Mouse (Mus musculus): ENCODE results near the gene Col6a6. TPM values are rescaled to one million over a fixed set of nuclear protein-coding genes. Genes with fewer than 3 reads are reported as not detected.

Gene Col6a6
- polyA plus RNA-seq, 1 experiment from 2014 or later, result 0.15 TPM

- Histone ChIP-seq H3K4me1 (replicated peaks) (no peaks in the 10 kb centered on the region), H3K9ac (no peak overlapping the region), H3K27ac (no peak overlapping the region), H3K9me3 (replicated peaks) (0 out of 2 replicates have a peak, but pooled peaks cover 4% of the 10 kb centered on the region), H3K36me3 (no peaks in the 10 kb centered on the region), H3K4me3 (replicated peaks) (no peak overlapping the region), H3K27me3 (no peaks in the 10 kb centered on the region), H3K4me2 (no peak overlapping the region)
- DNase-seq, result no peak
- 61% methylated on average over 2 of the region's 2 CpGs for WGBS (ENCODE audit: insufficient replicate concordance)
- ATAC-seq (ENCODE audit: low read depth), result no peak
These were observed 62.1 kb downstream of the Col6a6 start for GRCm38 (mm10) chr9:105765891-105766290.

DNA sequence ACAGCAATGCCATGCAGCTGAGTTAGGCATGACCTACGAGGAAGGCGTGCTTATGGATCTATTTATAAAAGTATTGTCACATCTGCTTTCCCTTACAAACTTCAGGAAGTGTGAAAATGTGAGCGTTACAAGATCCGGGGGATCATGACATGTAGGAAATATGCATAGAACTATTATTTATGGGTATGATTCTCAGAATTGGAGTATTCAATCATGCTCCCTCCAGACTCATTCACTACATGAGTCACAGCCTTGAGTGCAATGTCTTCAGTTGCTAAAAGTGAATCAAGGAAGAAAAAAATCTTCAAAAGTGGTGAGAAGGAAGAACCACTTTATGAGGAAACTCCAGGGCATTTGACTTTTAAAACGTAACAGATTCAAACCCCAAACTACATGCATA, 63.3 kb downstream of the Col6a6 start:
- 61% methylated on average over 5 of the region's 5 CpGs for WGBS (ENCODE audit: insufficient replicate concordance)
- no peak overlapping the region for H3K9ac ChIP-seq
- no peak for DNase-seq
- 0 out of 2 replicates have a peak, but pooled peaks cover 4% of the 10 kb centered on the region for H3K9me3 ChIP-seq (replicated peaks)
- no peak overlapping the region for H3K4me2 ChIP-seq
- no peak overlapping the region for H3K27ac ChIP-seq
- no peaks in the 10 kb centered on the region for H3K27me3 ChIP-seq
- H3K36me3 ChIP-seq, result no peaks in the 10 kb centered on the region
- no peaks in the 10 kb centered on the region for H3K4me1 ChIP-seq (replicated peaks)
- no peak overlapping the region for H3K4me3 ChIP-seq (replicated peaks)
- ATAC-seq (ENCODE audit: low read depth), result no peak

DNA sequence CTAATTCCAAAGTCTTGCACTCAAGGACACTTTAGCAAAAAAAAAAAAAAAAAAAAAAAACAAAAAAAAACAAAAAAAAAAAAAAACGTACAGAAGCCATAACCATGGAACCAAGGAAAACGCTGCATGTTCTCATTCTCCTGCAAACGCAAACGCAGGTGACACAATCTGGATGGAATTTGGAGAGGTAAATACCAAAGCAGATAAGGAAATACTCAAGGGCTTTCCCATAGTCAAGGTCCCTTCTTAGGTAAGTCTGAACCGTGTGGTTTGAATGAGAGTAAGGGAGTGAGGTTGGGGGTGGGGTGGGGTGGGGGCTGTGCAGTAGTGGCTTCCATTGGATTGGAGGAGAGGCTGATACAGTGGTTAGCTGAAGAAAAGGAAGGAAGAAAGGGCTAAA, 63.8 kb downstream of the Col6a6 start:
- no peak overlapping the region for H3K27ac ChIP-seq
- H3K4me3 ChIP-seq (replicated peaks), result no peak overlapping the region
- H3K27me3 ChIP-seq, result no peaks in the 10 kb centered on the region
- 0 out of 2 replicates have a peak, but pooled peaks cover 4% of the 10 kb centered on the region for H3K9me3 ChIP-seq (replicated peaks)
- no peaks in the 10 kb centered on the region for H3K36me3 ChIP-seq
- no peak overlapping the region for H3K9ac ChIP-seq
- ATAC-seq (ENCODE audit: low read depth) (no peak), DNase-seq (no peak)
- H3K4me2 ChIP-seq, result no peak overlapping the region
- H3K4me1 ChIP-seq (replicated peaks), result no peaks in the 10 kb centered on the region
- 46% methylated on average over 5 of the region's 5 CpGs for WGBS (ENCODE audit: insufficient replicate concordance)

DNA sequence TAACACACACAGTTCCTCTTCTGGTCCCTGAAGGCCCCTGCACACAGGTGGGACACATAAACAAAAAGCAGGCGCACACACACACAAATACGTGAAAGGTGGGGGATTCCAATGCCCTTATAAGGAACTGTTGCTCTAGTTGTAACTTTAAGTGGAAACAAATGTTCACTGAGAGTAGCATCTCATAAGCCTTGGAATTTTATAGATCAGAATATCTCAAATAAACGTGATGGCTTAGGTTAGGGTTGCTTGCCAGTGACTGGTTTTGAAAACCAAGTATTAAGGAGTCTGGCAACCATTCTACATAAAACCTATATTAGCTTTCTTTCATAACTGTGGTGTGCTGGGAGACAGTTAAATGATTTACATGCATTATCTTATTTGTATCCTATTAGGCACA, 64.3 kb downstream of the Col6a6 start:
- WGBS (ENCODE audit: insufficient replicate concordance), result 52% methylated on average over 3 of the region's 3 CpGs
- Histone ChIP-seq H3K9me3 (replicated peaks) (0 out of 2 replicates have a peak, but pooled peaks cover 4% of the 10 kb centered on the region), H3K4me2 (no peak overlapping the region), H3K4me1 (replicated peaks) (no peaks in the 10 kb centered on the region), H3K27ac (no peak overlapping the region), H3K4me3 (replicated peaks) (no peak overlapping the region), H3K27me3 (no peaks in the 10 kb centered on the region), H3K36me3 (no peaks in the 10 kb centered on the region), H3K9ac (no peak overlapping the region)
- ATAC-seq (ENCODE audit: low read depth) (no peak), DNase-seq (no peak)

DNA sequence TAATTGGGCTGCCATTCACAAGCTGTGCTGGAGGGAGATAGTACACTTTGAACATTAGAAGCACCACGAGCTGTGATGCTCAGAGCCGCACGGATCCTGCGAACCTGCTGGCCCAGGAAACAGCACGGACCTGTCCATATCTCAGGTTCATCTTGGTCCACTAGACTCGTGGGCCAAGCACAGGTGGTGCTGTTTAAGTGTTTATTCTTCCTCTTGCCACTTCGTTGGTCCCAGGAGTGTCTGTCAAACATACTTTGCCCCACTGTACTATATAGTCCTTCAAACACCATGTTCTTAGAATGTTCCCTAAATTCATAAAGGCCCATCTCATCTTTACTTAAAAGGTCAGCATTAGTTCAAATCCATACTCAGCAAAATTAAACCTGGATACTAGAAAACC, 65.7 kb downstream of the Col6a6 start:
- Histone ChIP-seq H3K9ac (no peak overlapping the region), H3K4me2 (no peak overlapping the region), H3K27ac (no peak overlapping the region), H3K4me1 (replicated peaks) (no peaks in the 10 kb centered on the region), H3K4me3 (replicated peaks) (no peak overlapping the region), H3K36me3 (no peaks in the 10 kb centered on the region), H3K27me3 (no peaks in the 10 kb centered on the region), H3K9me3 (replicated peaks) (0 out of 2 replicates have a peak, but pooled peaks cover 4% of the 10 kb centered on the region)
- no peak for DNase-seq
- 67% methylated on average over 7 of the region's 7 CpGs for WGBS (ENCODE audit: insufficient replicate concordance)
- ATAC-seq (ENCODE audit: low read depth), result no peak

- Histone ChIP-seq H3K4me1 (replicated peaks) (no peaks in the 10 kb centered on the region), H3K9ac (no peak overlapping the region), H3K27ac (no peak overlapping the region), H3K27me3 (no peaks in the 10 kb centered on the region), H3K4me2 (no peak overlapping the region), H3K4me3 (replicated peaks) (no peak overlapping the region), H3K36me3 (no peaks in the 10 kb centered on the region), H3K9me3 (replicated peaks) (0 out of 2 replicates have a peak, but pooled peaks cover 4% of the 10 kb centered on the region)
- DNase-seq (no peak), ATAC-seq (ENCODE audit: low read depth) (no peak)
- WGBS (ENCODE audit: insufficient replicate concordance), result 57% methylated on average over 5 of the region's 5 CpGs
These were observed 69.1 kb downstream of the Col6a6 start for GRCm38 (mm10) chr9:105758861-105759260.

GRCm38 (mm10) chr9:105758173-105758765, 69.7 kb downstream of the Col6a6 start:
- DNase-seq (no peak), ATAC-seq (ENCODE audit: low read depth) (no peak)
- H3K27me3 ChIP-seq, result no peaks in the 10 kb centered on the region
- H3K4me2 ChIP-seq, result no peak overlapping the region
- H3K27ac ChIP-seq, result no peak overlapping the region
- no peak overlapping the region for H3K4me3 ChIP-seq (replicated peaks)
- no peak overlapping the region for H3K9ac ChIP-seq
- no peaks in the 10 kb centered on the region for H3K4me1 ChIP-seq (replicated peaks)
- 0 out of 2 replicates have a peak, but pooled peaks cover 4% of the 10 kb centered on the region for H3K9me3 ChIP-seq (replicated peaks)
- 71% methylated on average over 14 of the region's 14 CpGs for WGBS (ENCODE audit: insufficient replicate concordance)
- H3K36me3 ChIP-seq, result no peaks in the 10 kb centered on the region

DNA sequence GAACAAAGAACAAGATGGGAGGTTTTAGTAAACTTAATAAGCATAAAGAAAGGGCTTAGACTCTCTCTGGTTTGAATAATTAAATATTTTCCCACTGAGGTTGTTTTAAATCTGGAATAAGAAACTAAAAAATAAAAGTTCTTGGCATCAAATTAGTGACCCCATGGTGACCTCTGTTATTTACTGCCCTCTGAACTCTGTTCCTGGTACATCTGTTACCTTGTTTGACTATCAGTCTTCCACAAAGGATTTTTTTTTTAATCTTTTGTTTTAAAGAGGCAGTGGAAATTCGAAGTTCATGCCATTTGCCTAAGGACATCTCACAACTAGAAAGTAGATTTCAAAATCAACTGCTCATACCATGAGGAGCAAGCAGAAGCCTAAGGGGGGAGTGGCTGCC, 73.7 kb downstream of the Col6a6 start:
- Histone ChIP-seq H3K4me3 (replicated peaks) (no peak overlapping the region), H3K4me2 (no peak overlapping the region), H3K27me3 (no peaks in the 10 kb centered on the region), H3K36me3 (no peaks in the 10 kb centered on the region), H3K9ac (no peak overlapping the region), H3K4me1 (replicated peaks) (no peaks in the 10 kb centered on the region), H3K27ac (no peak overlapping the region), H3K9me3 (replicated peaks) (no peaks in the 10 kb centered on the region; the same call in 1 of the 2 replicates)
- DNase-seq (no peak), ATAC-seq (ENCODE audit: low read depth) (no peak)
- WGBS (ENCODE audit: insufficient replicate concordance), result 29% methylated on average over 1 of the region's 1 CpGs

GRCm38 (mm10) chr9:105745861-105746260, 82.1 kb downstream of the Col6a6 start:
- Histone ChIP-seq H3K4me1 (replicated peaks) (no peaks in the 10 kb centered on the region), H3K36me3 (no peaks in the 10 kb centered on the region), H3K4me3 (replicated peaks) (no peak overlapping the region), H3K9ac (no peak overlapping the region), H3K27ac (no peak overlapping the region), H3K9me3 (replicated peaks) (peaks cover 6% of the 10 kb centered on the region), H3K27me3 (no peaks in the 10 kb centered on the region), H3K4me2 (no peak overlapping the region)
- DNase-seq, result no peak
- WGBS (ENCODE audit: insufficient replicate concordance), result 70% methylated on average over 3 of the region's 3 CpGs
- ATAC-seq (ENCODE audit: low read depth), result no peak

DNA sequence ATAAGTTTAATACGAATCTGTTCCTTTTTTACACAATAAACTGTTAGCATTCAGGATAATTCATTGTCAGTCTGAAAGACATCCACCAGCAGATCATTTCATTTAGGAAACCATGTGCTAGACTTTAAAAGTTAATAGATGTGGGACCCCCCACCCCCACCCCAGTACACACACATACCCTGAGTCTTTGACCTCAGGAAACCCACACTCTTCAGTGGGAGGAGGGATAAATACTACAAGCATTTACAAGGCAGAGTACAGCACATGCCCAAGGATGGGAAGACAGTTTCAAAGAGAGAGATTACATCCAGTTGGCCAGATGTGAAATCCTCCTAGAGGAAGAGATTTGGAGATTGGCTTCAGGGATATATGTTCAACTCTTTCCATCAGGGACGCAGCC, 87.5 kb downstream of the Col6a6 start:
- Histone ChIP-seq H3K36me3 (no peaks in the 10 kb centered on the region), H3K4me2 (no peak overlapping the region), H3K4me3 (replicated peaks) (no peak overlapping the region), H3K4me1 (replicated peaks) (no peaks in the 10 kb centered on the region), H3K27ac (no peak overlapping the region), H3K9me3 (replicated peaks) (0 out of 2 replicates have a peak, but pooled peaks cover 4% of the 10 kb centered on the region), H3K27me3 (no peaks in the 10 kb centered on the region), H3K9ac (no peak overlapping the region)
- no peak for ATAC-seq (ENCODE audit: low read depth)
- 60% methylated on average over 2 of the region's 2 CpGs for WGBS (ENCODE audit: insufficient replicate concordance)
- no peak for DNase-seq

DNA sequence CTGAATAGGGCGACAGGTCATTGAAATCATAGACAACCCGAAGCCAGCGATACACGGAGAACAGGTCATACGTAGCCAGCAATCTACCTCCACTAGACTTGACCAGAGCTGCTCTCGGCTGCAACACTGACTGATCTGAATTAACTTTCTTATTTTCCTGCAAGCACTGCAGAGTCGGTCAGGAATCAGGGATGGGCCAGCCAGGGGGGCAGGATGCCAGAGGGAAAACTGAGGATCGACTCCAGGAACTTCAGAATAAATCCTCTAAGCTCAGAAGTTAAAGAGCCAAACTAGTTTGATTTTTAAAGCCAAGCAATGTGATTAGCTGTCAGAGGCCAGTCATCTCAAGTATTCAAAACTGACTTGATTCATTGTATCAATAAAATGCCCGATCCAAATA, 88.5 kb downstream of the Col6a6 start:
- WGBS (ENCODE audit: insufficient replicate concordance), result 78% methylated on average over 9 of the region's 9 CpGs
- Histone ChIP-seq H3K27ac (no peak overlapping the region), H3K4me3 (replicated peaks) (no peak overlapping the region), H3K36me3 (no peaks in the 10 kb centered on the region), H3K9ac (no peak overlapping the region), H3K4me2 (no peak overlapping the region), H3K4me1 (replicated peaks) (no peaks in the 10 kb centered on the region), H3K9me3 (replicated peaks) (no peaks in the 10 kb centered on the region), H3K27me3 (no peaks in the 10 kb centered on the region)
- ATAC-seq (ENCODE audit: low read depth) (no peak), DNase-seq (no peak)

DNA sequence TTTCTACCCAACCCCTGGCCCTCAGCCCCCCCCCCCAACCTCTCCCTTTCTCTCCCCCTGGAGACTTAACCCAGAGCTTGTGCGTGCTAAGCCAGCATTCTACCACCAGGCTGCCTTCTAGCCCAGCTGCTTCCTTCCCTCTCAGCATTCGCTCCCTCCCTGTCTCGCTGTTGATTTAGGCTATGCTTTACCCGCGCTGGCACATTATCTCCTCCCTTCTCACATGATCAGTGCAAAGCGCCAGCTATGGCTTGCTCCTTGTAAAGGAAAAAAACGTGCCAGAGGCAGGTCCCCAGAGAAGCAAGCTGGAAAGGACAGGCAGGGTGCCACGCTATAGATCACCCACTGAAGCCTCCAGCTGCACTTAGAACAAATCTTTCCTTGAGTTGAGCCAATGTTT, 90.5 kb downstream of the Col6a6 start:
- no peaks in the 10 kb centered on the region for H3K9me3 ChIP-seq (replicated peaks)
- DNase-seq, result no peak
- H3K9ac ChIP-seq, result no peak overlapping the region
- H3K27me3 ChIP-seq, result no peaks in the 10 kb centered on the region
- ATAC-seq (ENCODE audit: low read depth), result no peak
- WGBS (ENCODE audit: insufficient replicate concordance), result 37% methylated on average over 8 of the region's 8 CpGs
- H3K4me3 ChIP-seq (replicated peaks), result no peak overlapping the region
- H3K4me2 ChIP-seq, result no peak overlapping the region
- no peak overlapping the region for H3K27ac ChIP-seq
- no peaks in the 10 kb centered on the region for H3K36me3 ChIP-seq
- no peaks in the 10 kb centered on the region for H3K4me1 ChIP-seq (replicated peaks)

Measured in liver, embryonic 13.5 days (tissue).